Mouse (Mus musculus): ENCODE data around the gene Esyt1.
A peak's percentile ranks its signal among the peaks of the same experiment; 100 is the strongest.
"Not testable (repeated sequence)": the region's sequence is repeated elsewhere in the genome, so short reads cannot be mapped to it uniquely, and the experiment has no call there.

Esyt1 gene

DNA sequence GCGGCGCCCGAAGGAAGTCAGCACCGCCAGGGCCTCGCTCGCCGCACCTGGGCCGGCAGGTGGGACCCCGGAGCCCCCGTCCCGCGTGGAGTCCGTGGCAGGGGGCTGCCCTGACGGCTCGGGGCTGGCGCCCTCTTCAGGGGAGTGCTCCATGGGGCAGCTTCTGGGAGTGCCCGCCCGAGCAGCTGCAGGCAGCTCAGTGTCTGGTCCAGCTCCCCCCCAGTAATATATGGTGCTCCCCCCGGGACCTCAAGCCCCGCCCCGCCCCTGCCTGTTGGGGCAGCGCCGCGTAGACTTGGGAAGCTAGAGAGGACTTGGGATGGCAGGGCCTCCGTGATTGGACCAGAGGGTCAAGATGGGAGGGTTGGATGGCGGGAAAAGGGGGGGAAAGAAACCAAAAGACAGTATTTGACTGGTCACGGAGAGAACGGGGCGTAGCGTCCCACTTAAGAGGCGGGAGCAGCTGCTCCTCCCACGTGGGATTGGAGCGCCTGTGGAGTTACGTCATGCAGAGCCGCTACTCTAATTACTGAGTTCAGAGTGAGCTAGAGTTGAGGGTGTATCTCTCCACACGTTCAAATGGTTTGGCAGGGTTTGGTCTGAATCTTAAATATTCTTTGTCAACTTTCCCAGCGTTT lies at the start of gene Esyt1:
Gene Esyt1 (minus strand): TSS at position 201 of the 638 bp plus-strand sequence.
- DNase-seq (ENCODE audit: low read depth, low spot score), result peak; percentile 92

DNA sequence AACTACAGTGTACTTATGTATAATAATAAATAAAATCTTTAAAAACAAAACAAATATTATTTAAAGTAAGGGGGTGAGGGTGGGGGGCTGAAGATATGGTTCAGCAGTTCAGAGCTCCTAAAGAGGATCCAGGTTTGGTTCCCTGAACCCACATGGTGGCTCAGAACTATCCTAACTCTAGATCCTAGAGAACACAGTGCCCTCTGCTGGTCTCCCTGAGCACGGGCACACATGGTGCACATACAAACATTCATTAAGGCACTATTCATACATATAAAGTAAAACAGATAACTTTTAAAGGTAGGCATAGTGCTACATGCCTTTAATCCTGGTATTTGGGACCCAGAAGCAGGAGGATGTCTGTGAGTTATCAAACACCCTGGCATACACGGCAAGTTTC lies 49.4 kb upstream of the Esyt1 start:
- no peak for DNase-seq (ENCODE audit: low read depth, low spot score)

DNA sequence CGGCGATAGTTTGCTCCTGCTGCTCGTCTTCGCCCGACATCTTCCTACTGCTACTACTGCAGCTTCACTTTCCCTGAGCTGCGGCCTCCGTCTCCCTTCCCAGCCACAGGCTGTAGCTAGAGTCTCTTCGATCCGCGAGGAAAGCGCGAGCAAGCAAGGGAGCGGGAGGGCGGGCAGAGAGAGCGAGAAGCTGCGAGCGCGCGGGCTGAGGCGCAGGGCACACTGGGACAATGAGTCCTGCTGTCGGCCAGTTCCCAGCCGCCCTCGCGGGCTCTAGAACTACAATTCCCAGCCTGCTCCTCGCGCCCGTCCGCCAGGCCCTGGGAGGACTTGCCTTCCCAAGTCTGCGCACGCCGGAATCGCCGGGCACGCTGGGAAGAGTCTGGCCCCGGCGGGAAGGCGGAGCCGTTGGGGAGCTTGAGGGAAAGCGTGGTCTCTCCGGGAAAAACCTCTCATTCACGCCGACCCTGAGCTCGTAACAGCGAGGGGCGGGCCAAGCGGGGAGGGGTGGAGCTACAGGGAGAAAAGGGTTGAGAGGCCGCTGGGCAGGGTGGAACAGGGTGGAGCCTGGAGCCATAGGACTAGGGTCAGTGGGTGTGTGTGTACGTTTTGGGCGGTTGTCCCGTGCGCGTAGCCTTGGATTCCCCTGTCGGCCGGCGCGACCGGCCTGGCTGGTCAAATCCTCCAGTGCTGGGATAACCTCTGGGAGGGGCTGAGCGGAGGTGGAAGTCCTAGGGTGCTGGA lies 40.3 kb upstream of the Esyt1 start, which contains the start of gene Pa2g4:
Gene Pa2g4 (minus strand): TSS at position 200 of the 744 bp plus-strand sequence.
- peak; percentile 99 for DNase-seq (ENCODE audit: low read depth, low spot score)

DNA sequence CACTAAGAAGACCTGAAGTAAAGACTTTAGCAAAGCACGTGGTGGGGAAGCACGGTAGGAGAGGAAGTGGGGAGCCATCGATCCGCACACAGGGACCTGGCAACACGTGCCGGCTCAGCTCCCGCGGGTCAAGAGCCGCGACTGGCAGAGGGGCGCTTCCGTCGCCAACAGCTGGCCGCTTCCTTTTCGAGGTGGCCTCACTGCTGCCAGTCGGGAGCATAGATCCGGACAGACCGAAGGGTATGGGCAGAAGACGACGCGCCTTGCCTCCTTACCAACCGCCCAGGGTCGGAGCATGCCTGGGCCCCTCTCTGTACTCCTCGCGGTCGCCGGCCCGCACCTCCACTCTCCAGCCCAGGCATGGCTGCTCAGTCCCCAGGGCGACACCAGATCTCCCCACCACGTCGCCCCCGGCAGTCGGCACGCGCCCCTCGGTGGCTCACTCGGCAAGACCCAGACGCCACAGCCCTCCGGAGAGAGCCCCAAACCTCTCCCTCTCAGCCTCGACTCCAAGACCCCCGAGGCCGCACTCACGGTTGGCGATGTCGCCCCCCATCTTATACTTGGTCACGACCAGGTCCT lies 39.6 kb upstream of the Esyt1 start:
- DNase-seq (ENCODE audit: low read depth, low spot score), result no peak

- DNase-seq (ENCODE audit: low read depth, low spot score), result no peak
These were observed 37.9 kb upstream of the Esyt1 start for GRCm38 (mm10) chr10:128563544-128563943.

DNA sequence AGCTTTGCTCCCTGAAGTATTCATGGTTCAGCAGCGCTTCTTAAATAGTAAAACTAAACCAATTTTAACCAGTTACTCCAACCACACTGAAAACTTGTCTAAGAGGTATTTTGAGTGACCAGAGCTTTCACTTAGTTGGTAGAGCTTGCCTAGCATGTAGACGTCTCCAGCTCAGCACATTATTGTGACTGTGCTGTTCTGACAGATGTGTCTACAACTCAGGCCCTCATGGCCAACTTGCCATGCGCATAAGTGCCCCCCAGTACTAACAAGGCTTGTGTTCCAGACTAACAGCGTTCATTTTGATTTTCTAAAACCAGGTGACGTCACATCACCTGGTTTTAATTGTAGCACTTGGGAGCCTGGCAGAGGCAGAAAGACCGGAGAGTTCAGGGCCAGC lies 31.3 kb upstream of the Esyt1 start:
- DNase-seq (ENCODE audit: low read depth, low spot score), result no peak

GRCm38 (mm10) chr10:128556286-128556685 lies 30.6 kb upstream of the Esyt1 start:
- DNase-seq (ENCODE audit: low read depth, low spot score), result no peak

DNA sequence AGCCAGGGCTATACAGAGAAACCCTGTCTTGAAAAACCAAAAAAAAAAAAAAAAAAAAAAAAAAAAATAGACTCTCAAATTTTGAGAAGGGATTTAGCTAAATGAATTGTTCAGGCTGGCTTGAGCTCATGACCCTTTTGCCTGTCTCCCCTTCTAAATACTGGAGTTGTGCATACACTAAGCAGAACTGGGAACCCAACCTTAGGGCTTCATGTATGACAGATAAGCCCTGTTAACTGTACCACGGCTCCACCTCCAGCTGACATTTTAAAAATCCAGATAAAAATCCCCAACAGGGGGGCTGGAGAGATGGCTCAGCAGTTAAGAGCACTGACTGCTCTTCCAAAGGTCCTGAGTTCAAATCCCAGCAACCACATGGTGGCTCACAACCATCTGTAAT lies 29.9 kb upstream of the Esyt1 start:
- not testable (repeated sequence) for DNase-seq (ENCODE audit: low read depth, low spot score)

DNA sequence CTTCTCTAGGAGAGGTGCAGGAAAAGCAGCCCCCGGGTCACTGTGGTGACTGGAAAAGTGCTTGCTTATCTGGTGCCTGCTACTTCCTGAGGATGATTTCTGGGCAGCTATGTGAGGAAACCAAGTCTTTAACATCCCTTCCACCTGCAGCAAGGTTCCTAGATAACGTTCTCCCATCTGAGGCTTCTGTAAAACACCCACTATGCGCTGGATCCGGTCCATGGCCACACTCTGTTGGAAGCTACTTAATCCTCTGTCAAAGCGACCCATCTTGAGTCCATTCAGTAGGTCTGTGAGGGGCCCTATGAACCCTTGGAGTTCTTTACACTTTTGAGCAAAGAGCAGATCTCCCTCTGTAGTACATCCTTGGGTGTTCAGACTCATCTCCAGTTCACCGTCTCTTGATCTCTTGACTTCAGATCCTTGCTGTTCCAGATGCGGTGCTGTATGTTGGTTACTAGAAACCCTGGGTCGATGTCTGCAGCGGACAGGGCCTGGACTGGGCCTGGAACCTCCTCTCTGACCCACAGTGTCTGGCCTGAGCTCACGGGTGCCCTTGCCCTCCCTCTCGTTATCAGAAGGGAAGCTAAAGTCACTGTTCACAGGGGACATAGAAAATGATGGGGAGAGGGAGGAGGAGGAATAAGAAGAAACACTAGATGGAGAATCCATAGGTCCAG lies 24.6 kb upstream of the Esyt1 start:
- DNase-seq (ENCODE audit: low read depth, low spot score), result not testable (repeated sequence)

- not testable (repeated sequence) for DNase-seq (ENCODE audit: low read depth, low spot score)
These were observed 24.0 kb upstream of the Esyt1 start for GRCm38 (mm10) chr10:128549682-128550057.

DNA sequence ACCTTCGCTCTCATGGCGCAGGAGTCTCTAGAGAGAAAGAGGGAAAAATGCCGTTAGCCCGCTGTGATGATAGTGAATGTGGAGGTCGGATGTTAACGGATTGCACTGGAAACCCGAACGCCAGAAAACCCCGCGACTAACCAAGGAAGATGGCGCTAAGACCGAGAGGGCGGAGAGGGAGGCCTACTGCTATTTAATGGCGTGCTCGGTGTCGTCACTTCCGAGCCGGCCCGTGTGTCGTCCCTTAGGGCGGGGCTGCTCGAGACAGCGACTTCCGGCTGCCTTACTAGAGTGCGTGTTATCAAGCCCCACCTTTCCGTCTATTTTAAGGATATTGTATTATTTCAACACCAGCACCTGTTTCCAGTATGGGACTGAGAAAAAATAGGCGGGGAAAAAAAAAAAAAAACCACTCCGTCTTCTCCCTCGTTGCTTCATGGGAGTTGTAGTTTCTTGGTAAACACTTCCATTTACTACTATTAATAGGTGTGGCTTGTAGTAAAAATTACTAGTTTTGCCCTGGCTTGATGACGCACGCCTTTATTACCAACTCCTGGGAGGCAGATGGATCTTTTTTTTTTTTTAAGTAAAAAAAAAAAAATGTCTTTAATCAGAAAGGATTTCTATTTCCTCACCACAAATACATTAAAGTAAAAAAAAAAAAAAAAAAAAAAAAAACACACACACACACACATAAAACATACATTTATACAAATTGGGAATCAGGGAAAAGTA lies 23.4 kb upstream of the Esyt1 start, which contains the start of gene Rpl41:
Gene Rpl41 (minus strand): TSS at position 359 of the 735 bp plus-strand sequence.
- peak; percentile 74 for DNase-seq (ENCODE audit: low read depth, low spot score)

GRCm38 (mm10) chr10:128548051-128548791 lies 22.6 kb upstream of the Esyt1 start:
- not testable (repeated sequence) for DNase-seq (ENCODE audit: low read depth, low spot score)

DNA sequence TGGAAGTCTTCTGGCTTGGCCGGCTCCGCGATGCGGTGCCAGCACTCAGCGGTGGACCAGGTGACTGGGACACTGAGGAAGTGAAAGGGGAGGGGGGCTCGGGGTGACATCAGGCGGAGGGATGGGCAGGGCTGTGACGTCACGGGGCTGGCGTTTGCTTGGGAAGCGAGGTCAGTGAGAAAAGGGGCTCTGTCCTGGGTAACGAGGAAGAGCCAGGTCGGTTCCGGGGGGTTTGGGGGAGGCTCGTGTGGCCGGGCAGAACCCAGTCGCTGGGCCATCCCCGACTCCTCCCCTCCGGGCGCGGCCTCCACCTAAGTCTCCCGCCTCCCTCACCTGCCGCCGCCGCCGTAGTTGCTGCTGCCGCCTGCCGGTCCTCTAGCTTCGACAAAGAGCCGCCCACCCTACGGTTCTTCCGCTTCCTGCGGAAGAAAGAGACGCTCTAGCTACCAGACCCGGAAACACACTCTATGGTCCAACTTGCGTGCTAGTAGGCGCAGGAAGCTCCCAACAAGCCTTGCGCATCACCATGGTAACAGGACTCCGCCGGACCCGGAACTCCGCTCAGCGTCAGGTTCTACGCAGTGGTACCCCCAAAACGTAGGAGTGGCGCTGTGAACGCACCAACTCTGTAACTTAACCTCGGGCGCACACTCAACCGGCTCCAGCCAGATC lies 21.8 kb upstream of the Esyt1 start, which contains the start of gene Zc3h10:
Gene Zc3h10 (minus strand): TSS at position 414 of the 672 bp plus-strand sequence.
- DNase-seq (ENCODE audit: low read depth, low spot score), result peak; percentile 96

- no peak for DNase-seq (ENCODE audit: low read depth, low spot score)
These were observed 21.1 kb upstream of the Esyt1 start for GRCm38 (mm10) chr10:128546787-128547186.

GRCm38 (mm10) chr10:128546361-128546760 lies 20.7 kb upstream of the Esyt1 start:
- DNase-seq (ENCODE audit: low read depth, low spot score), result no peak

GRCm38 (mm10) chr10:128545570-128545898 lies 19.9 kb upstream of the Esyt1 start:
- no peak for DNase-seq (ENCODE audit: low read depth, low spot score)

GRCm38 (mm10) chr10:128544674-128545569 lies 19.3 kb upstream of the Esyt1 start:
- no peak for DNase-seq (ENCODE audit: low read depth, low spot score)

DNA sequence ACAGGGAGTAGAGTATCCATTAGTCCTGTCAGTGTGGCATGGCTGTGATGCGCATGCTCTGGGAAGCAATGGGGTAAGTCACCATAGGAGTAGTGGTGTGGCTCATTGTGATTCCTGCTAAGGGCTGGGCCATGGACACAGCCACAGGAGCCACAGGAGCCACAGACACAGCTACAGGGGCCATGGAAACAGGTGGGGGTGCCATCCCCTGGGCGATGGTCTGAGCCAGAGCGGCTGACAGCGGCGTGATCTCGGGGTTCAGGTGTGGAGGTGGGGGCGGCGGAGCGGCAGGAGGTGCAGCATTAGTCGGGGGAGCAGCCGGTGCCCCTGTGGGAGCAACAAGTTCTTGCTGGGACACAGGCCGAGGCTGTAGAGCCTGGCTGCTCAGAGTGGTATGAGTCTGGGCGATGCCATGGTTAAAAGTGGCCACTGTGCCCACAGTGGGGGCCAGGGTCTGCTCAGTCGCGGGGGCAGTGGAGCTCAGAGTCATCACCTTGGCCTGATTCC lies 18.5 kb upstream of the Esyt1 start:
- no peak for DNase-seq (ENCODE audit: low read depth, low spot score)

DNA sequence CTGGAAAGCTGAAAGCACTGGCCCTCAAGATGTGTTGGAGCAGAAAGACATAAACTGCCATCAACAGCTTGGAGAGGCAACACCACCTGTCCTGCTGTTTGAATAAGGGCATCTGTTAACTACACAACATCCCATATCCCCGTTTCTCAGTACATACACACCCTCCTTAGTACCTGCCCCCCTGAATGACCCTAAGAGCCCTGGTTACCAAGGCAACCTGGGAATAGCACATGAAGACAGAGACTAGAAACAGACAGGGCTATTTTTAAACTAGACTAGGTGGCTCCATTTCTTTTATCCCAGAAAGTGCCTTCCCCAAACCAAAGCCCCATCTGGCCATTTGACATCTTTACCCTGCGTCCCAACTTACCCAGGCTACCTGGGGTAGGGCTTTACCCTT lies 17.4 kb upstream of the Esyt1 start:
- no peak for DNase-seq (ENCODE audit: low read depth, low spot score)

All from WW6 (cell line).